Mouse (Mus musculus): ENCODE measurements around the gene Tnip3. TPM values are rescaled to one million over a fixed set of nuclear protein-coding genes. Genes with fewer than 3 reads are reported as not detected.

Gene Tnip3
- polyA plus RNA-seq, 1 experiment from 2014 or later: not detected

DNA sequence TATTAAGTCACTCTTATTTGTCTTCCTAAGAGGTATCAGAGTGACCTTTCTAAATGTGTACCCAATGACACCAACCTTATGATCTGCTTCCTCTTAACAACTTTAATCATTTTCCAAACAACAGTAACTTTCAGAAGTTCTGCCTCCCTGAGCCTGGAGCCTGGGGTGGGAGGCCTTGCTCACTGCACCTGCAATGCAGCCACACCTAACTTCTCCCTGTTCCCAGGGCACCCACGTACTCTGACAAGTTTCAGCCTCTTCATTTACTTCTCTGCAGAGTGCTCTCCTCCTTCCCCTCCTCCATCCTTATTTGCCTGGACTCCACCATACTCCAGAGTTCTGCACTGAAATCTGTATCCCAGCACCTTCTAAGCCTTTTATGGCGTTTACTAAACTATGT lies 144.9 kb downstream of the Tnip3 start:
- no peaks in the 10 kb centered on the region for H3K9me3 ChIP-seq (replicated peaks)
- no peak overlapping the region for H3K27ac ChIP-seq
- H3K4me3 ChIP-seq: no peak overlapping the region
- WGBS: 41% methylated on average over 2 of the region's 2 CpGs
- H3K36me3 ChIP-seq: no peaks in the 10 kb centered on the region
- peaks cover 16% of the 10 kb centered on the region for H3K4me1 ChIP-seq
- peak overlapping the region; percentile 30 for H3K4me2 ChIP-seq (replicated peaks)
- no peak overlapping the region for H3K9ac ChIP-seq
- ATAC-seq (ENCODE audit: low FRiP score): no peak
- H3K27me3 ChIP-seq: 0 out of 2 replicates have a peak, but pooled peaks cover 3% of the 10 kb centered on the region

DNA sequence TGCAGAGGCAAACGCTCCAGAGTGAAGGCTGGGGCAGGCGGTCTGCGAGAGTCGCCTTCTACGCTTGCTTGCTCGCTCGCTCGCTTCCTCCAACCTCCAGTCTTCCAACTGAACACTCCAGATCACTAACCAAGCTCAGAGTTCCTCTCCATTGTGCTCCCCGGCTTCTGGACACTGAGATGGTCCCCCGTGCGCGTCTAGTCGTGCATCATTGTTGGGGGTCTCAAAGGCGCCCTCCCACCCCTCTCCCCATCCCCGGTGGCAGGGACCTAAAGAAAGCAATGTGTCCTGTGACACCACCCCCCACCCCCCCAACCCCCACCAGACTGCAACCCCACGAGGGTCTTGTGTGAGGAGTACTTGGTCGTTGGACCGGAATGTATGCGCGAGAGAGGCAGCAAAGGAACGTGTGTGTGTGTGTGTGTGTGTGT lies 145.9 kb downstream of the Tnip3 start:
- peak overlapping the region; percentile 69 for H3K9ac ChIP-seq
- WGBS: under 1% methylated on average over 21 of the region's 21 CpGs
- H3K4me3 ChIP-seq: peak overlapping the region; percentile 73
- H3K4me1 ChIP-seq: peaks cover 16% of the 10 kb centered on the region
- no peaks in the 10 kb centered on the region for H3K36me3 ChIP-seq
- peak overlapping the region; percentile 90 for H3K4me2 ChIP-seq (replicated peaks)
- H3K27ac ChIP-seq: peak overlapping the region; percentile 77
- no peaks in the 10 kb centered on the region for H3K9me3 ChIP-seq (replicated peaks)
- peak; percentile 62 for ATAC-seq (ENCODE audit: low FRiP score)
- 0 out of 2 replicates have a peak, but pooled peaks cover 3% of the 10 kb centered on the region for H3K27me3 ChIP-seq

DNA sequence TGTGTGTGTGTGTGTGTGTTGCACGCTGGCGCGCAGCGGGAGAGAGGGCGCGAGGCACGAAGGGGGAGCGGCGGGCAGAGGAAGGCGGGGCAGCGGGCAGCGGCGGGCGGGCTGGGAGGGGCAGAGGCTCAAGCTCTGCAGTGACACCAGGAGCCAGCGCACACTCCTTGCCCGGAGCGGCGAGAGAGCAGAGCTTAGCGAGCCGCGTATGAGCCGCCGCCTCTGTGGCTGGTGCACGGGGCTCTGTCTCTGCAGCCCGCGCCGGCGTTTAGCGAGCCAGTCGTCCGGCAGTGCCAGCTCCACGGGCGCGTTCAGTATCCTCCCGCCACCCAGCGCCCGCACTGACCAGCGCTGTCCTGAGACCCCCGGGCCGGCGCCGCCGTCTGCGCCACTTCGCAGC lies 146.3 kb downstream of the Tnip3 start, which contains the start of gene Ndnf:
Ndnf (plus strand) TSS at position 140 of the 400 bp plus-strand sequence.
- Histone ChIP-seq H3K36me3 (no peaks in the 10 kb centered on the region), H3K4me1 (peaks cover 18% of the 10 kb centered on the region), H3K9me3 (replicated peaks) (no peaks in the 10 kb centered on the region), H3K4me3 (peak within 1 kb of the TSS; percentile 73), H3K9ac (peak within 1 kb of the TSS; percentile 69), H3K27me3 (0 out of 2 replicates have a peak, but pooled peaks cover 3% of the 10 kb centered on the region), H3K4me2 (replicated peaks) (peak within 1 kb of the TSS; percentile 90), H3K27ac (peak within 1 kb of the TSS; percentile 77)
- WGBS: under 1% methylated on average over 26 of the region's 45 CpGs
- peak; percentile 92 for ATAC-seq (ENCODE audit: low FRiP score)

DNA sequence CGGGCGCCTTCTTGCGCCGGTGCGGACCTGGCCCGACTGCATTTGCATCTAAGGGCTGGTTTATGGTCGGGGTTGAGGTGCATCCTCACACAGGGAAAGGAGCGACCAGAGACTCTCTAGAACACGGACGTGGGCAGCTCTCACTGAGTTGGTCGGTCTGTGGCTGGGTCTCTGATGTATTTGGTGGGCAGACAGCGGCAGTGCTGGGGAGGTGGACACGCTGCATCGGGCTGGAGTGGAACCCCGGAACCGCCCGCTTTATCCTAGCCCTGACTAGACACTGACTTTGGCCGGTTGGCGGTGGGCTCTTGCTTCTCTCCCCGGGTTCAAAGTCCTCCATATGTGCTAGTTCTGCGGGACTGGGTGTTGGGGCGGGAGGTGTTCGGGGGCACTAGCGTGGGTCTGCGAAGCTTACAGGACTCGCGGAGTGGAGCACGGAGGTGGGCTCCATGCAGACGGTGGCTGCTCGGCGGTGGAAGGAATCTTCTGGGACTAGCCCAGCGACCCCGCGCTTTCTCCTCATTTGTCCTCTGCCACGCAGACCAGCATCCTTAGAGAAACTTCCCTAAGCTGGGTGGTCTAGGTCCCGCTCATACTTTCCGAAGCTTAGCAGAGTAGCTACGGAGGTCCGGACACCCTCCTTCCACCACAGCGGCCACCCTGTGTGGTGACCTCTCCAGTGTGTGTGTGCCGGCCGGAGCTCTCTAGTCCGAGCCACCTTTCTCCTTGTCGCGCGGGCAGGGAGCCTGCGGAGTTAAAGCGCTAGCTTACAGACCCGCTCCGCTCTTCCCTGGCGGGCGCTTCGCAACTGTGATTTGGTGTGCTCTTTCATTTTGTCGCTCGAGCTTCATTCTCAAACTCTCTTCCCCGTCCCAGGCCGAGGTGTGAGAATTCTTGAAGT lies 147.3 kb downstream of the Tnip3 start:
- under 1% methylated on average over 53 of the region's 57 CpGs for WGBS
- peak overlapping the region; percentile 60 for H3K27ac ChIP-seq
- H3K27me3 ChIP-seq: 0 out of 2 replicates have a peak, but pooled peaks cover 3% of the 10 kb centered on the region
- no peaks in the 10 kb centered on the region for H3K36me3 ChIP-seq
- H3K4me2 ChIP-seq (replicated peaks): peak overlapping the region; percentile 90
- peak; percentile 42 for ATAC-seq (ENCODE audit: low FRiP score)
- no peaks in the 10 kb centered on the region for H3K9me3 ChIP-seq (replicated peaks)
- H3K9ac ChIP-seq: peak overlapping the region; percentile 69
- peaks cover 18% of the 10 kb centered on the region for H3K4me1 ChIP-seq
- H3K4me3 ChIP-seq: peak overlapping the region; percentile 73

Other genes starting within 250 kb of the Tnip3 start
- 0.98 and 2.2 TPM in 2 replicates for gene C130060K24Rik, start 144.2 kb upstream of the Tnip3 start, polyA plus RNA-seq (2016; fragmentation: Nextera tagmentation; extraction: Ambion mirVana)
- 9.2 and 11.3 TPM in 2 replicates for gene Ndnf, start 146.3 kb downstream of the Tnip3 start, polyA plus RNA-seq (2016; fragmentation: Nextera tagmentation; extraction: Ambion mirVana)

Data from hindbrain, embryonic 12.5 days (tissue).